Mouse (Mus musculus): ENCODE measurements around the gene Ptprs. TPM values are rescaled to one million over a fixed set of nuclear protein-coding genes. Genes with fewer than 3 reads are reported as not detected.

The Ptprs gene
- polyA plus RNA-seq, 1 experiment from 2014 or later = 80.1 TPM

GRCm38 (mm10) chr17:56380286-56380685 is 96.0 kb downstream of the Ptprs start:
- no peak overlapping the region for H3K27ac ChIP-seq (replicated peaks; ENCODE audit: low read depth, low read length)
- H3K27me3 ChIP-seq (ENCODE audit: control insufficient read depth, insufficient read depth, low read length) = no peaks in the 10 kb centered on the region
- H3K4me3 ChIP-seq (ENCODE audit: low read depth, low read length) = no peak overlapping the region
- no peak overlapping the region for H3K9ac ChIP-seq (replicated peaks; ENCODE audit: low read length)
- no peaks in the 10 kb centered on the region for H3K9me3 ChIP-seq (replicated peaks; ENCODE audit: control insufficient read depth, low read length)
- 83% methylated on average over 6 of the region's 6 CpGs for WGBS
- no peak for DNase-seq (ENCODE audit: low spot score)
- H3K36me3 ChIP-seq (replicated peaks; ENCODE audit: control insufficient read depth, insufficient read depth, low read depth, low read length) = peaks cover 2% of the 10 kb centered on the region
- no peak overlapping the region for H3K4me2 ChIP-seq (ENCODE audit: low read depth, low read length)
- H3K4me1 ChIP-seq (ENCODE audit: control insufficient read depth, insufficient read depth, low read length) = no peaks in the 10 kb centered on the region
- no peak for ATAC-seq (replicated peaks; ENCODE audit: insufficient number of reproducible peaks, low FRiP score, low TSS enrichment, low read depth)

- no peaks in the 10 kb centered on the region for H3K27me3 ChIP-seq (ENCODE audit: control insufficient read depth, insufficient read depth, low read length)
- ATAC-seq (replicated peaks; ENCODE audit: insufficient number of reproducible peaks, low FRiP score, low TSS enrichment, low read depth) (no peak), DNase-seq (ENCODE audit: low spot score) (no peak)
- no peak overlapping the region for H3K4me2 ChIP-seq (ENCODE audit: low read depth, low read length)
- WGBS = 85% methylated on average over 6 of the region's 6 CpGs
- no peaks in the 10 kb centered on the region for H3K9me3 ChIP-seq (replicated peaks; ENCODE audit: control insufficient read depth, low read length)
- H3K9ac ChIP-seq (replicated peaks; ENCODE audit: low read length) = no peak overlapping the region
- no peaks in the 10 kb centered on the region; the same call in none of the 2 replicates for H3K36me3 ChIP-seq (replicated peaks; ENCODE audit: control insufficient read depth, insufficient read depth, low read depth, low read length)
- no peaks in the 10 kb centered on the region for H3K4me1 ChIP-seq (ENCODE audit: control insufficient read depth, insufficient read depth, low read length)
- H3K4me3 ChIP-seq (ENCODE audit: low read depth, low read length) = no peak overlapping the region
- no peak overlapping the region for H3K27ac ChIP-seq (replicated peaks; ENCODE audit: low read depth, low read length)
Observed at GRCm38 (mm10) chr17:56379281-56379834, 96.9 kb downstream of the Ptprs start.

DNA sequence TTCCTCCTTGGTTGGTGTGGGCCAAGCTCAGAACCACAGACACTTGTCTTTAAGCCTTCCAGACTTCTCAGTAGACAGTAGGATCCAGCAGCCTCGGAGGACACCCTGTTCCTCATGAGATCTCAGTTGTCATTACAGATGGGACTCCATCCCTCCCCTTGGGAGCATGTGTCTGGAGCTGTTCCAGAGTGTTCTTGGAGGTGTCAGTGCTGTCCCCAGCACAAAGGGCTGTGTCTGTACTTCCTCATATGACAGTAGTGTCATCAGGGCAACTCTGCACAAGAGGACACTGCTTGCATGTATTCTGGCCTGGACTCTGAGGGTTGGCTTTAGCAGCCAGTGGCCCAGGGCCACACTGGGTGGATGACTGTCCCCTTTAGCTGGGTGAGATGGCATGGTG is 101.4 kb downstream of the Ptprs start:
- H3K4me2 ChIP-seq (ENCODE audit: low read depth, low read length) = no peak overlapping the region
- no peaks in the 10 kb centered on the region for H3K27me3 ChIP-seq (ENCODE audit: control insufficient read depth, insufficient read depth, low read length)
- H3K27ac ChIP-seq (replicated peaks; ENCODE audit: low read depth, low read length) = no peak overlapping the region
- H3K9me3 ChIP-seq (replicated peaks; ENCODE audit: control insufficient read depth, low read length) = no peaks in the 10 kb centered on the region
- ATAC-seq (replicated peaks; ENCODE audit: insufficient number of reproducible peaks, low FRiP score, low TSS enrichment, low read depth) (no peak), DNase-seq (ENCODE audit: low spot score) (no peak)
- H3K4me1 ChIP-seq (ENCODE audit: control insufficient read depth, insufficient read depth, low read length) = no peaks in the 10 kb centered on the region
- WGBS = 76% methylated on average over 1 of the region's 1 CpGs
- no peak overlapping the region for H3K4me3 ChIP-seq (ENCODE audit: low read depth, low read length)
- H3K9ac ChIP-seq (replicated peaks; ENCODE audit: low read length) = no peak overlapping the region
- H3K36me3 ChIP-seq (replicated peaks; ENCODE audit: control insufficient read depth, insufficient read depth, low read depth, low read length) = no peaks in the 10 kb centered on the region; the same call in none of the 2 replicates

GRCm38 (mm10) chr17:56373136-56374034 is 102.9 kb downstream of the Ptprs start:
- Histone ChIP-seq H3K36me3 (replicated peaks; ENCODE audit: control insufficient read depth, insufficient read depth, low read depth, low read length) (peaks cover 2% of the 10 kb centered on the region), H3K27me3 (ENCODE audit: control insufficient read depth, insufficient read depth, low read length) (no peaks in the 10 kb centered on the region), H3K9ac (replicated peaks; ENCODE audit: low read length) (no peak overlapping the region), H3K27ac (replicated peaks; ENCODE audit: low read depth, low read length) (no peak overlapping the region), H3K4me1 (ENCODE audit: control insufficient read depth, insufficient read depth, low read length) (no peaks in the 10 kb centered on the region), H3K9me3 (replicated peaks; ENCODE audit: control insufficient read depth, low read length) (no peaks in the 10 kb centered on the region), H3K4me3 (ENCODE audit: low read depth, low read length) (no peak overlapping the region), H3K4me2 (ENCODE audit: low read depth, low read length) (no peak overlapping the region)
- ATAC-seq (replicated peaks; ENCODE audit: insufficient number of reproducible peaks, low FRiP score, low TSS enrichment, low read depth) (no peak; the same call in 1 of the 2 replicates), DNase-seq (ENCODE audit: low spot score) (no peak)
- 81% methylated on average over 17 of the region's 17 CpGs for WGBS

DNA sequence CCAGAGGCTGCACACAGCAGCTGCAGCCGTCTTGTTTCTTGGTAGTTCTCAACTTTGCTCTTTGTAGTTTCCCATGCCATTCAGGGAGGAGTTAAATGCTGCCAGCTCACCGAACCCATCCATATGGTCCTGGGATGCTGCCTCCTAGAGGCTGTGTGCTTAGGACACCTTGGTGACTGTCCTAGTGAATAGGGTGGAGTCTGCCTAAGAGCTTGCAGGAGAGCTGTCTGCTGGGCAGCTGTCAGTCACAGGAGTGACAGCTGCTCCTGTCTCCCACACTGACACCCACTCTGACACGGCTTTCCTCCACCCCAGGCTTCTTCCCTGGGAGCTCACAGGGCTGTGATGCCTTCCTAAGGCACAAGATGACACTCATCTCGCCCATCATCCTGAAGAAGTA is 104.2 kb downstream of the Ptprs start:
- Histone ChIP-seq H3K9ac (replicated peaks; ENCODE audit: low read length) (no peak overlapping the region), H3K4me3 (ENCODE audit: low read depth, low read length) (no peak overlapping the region), H3K9me3 (replicated peaks; ENCODE audit: control insufficient read depth, low read length) (no peaks in the 10 kb centered on the region), H3K4me2 (ENCODE audit: low read depth, low read length) (no peak overlapping the region), H3K27me3 (ENCODE audit: control insufficient read depth, insufficient read depth, low read length) (no peaks in the 10 kb centered on the region), H3K4me1 (ENCODE audit: control insufficient read depth, insufficient read depth, low read length) (no peaks in the 10 kb centered on the region), H3K36me3 (replicated peaks; ENCODE audit: control insufficient read depth, insufficient read depth, low read depth, low read length) (peaks cover 2% of the 10 kb centered on the region), H3K27ac (replicated peaks; ENCODE audit: low read depth, low read length) (no peak overlapping the region)
- ATAC-seq (replicated peaks; ENCODE audit: insufficient number of reproducible peaks, low FRiP score, low TSS enrichment, low read depth) = no peak
- 73% methylated on average over 4 of the region's 4 CpGs for WGBS
- DNase-seq (ENCODE audit: low spot score) = no peak

DNA sequence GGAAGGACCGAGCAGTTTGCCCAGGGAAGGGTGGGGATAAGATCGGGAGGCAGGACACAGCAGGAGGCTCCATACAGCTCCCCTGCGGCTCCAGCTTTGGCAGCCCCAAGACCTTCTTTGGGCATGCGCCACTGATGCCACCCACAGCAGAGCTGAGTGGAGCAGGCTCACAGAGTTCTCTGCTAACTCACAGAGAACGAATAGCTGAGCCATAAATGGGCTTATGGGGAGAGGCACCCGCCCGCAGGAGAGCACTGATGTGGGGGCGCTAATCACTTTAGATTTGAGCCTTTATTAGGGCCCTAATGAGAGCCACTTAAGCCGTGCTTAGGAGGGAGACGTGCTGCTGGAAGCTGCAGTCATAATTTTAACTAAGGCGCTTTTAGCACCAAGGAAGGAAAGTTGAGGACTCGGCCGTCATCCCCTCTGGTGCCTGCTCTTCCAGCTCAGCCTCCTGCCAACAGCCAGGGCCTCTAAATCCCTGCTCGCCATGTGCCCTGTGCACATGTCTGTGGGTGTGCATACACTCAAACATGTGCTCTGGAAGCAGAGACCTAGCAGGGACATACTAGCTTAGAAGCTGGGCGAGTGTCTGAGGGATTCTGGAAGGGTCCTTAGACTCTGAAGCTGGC is 105.1 kb downstream of the Ptprs start:
- H3K36me3 ChIP-seq (replicated peaks; ENCODE audit: control insufficient read depth, insufficient read depth, low read depth, low read length) = peaks cover 2% of the 10 kb centered on the region

DNA sequence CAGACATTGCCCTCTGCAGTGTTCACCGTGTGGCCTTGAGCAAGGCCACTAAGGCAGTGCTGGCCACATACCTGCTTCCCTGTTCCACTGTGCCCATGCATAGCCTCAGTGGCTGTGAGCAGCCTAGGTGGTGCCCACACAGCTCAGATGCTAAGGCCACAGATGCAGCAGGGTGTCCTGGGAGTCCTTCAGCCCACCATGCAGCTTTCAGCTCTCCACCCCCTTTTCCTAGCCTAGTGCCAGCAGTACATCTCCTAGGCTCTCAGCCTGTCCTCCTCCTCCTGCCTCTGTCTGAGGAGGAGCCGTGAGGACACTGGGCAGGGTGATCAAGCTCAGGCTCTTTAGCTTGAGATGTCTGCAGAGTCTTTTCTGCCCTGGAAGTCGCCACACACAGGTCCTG is 106.2 kb downstream of the Ptprs start:
- H3K27me3 ChIP-seq (ENCODE audit: control insufficient read depth, insufficient read depth, low read length) = no peaks in the 10 kb centered on the region
- no peaks in the 10 kb centered on the region for H3K9me3 ChIP-seq (replicated peaks; ENCODE audit: control insufficient read depth, low read length)
- H3K36me3 ChIP-seq (replicated peaks; ENCODE audit: control insufficient read depth, insufficient read depth, low read depth, low read length) = peaks cover 2% of the 10 kb centered on the region
- no peak overlapping the region for H3K4me3 ChIP-seq (ENCODE audit: low read depth, low read length)
- WGBS = 93% methylated on average over 3 of the region's 3 CpGs
- H3K4me1 ChIP-seq (ENCODE audit: control insufficient read depth, insufficient read depth, low read length) = no peaks in the 10 kb centered on the region
- H3K4me2 ChIP-seq (ENCODE audit: low read depth, low read length) = no peak overlapping the region
- no peak for DNase-seq (ENCODE audit: low spot score)
- H3K9ac ChIP-seq (replicated peaks; ENCODE audit: low read length) = no peak overlapping the region
- H3K27ac ChIP-seq (replicated peaks; ENCODE audit: low read depth, low read length) = no peak overlapping the region
- ATAC-seq (replicated peaks; ENCODE audit: insufficient number of reproducible peaks, low FRiP score, low TSS enrichment, low read depth) = no peak

More for the DNA sequence above, 105.1 kb downstream of the Ptprs start:
- Histone ChIP-seq H3K9ac (replicated peaks; ENCODE audit: low read length) (no peak overlapping the region), H3K9me3 (replicated peaks; ENCODE audit: control insufficient read depth, low read length) (no peaks in the 10 kb centered on the region), H3K4me2 (ENCODE audit: low read depth, low read length) (no peak overlapping the region), H3K27me3 (ENCODE audit: control insufficient read depth, insufficient read depth, low read length) (no peaks in the 10 kb centered on the region), H3K4me1 (ENCODE audit: control insufficient read depth, insufficient read depth, low read length) (no peaks in the 10 kb centered on the region), H3K4me3 (ENCODE audit: low read depth, low read length) (no peak overlapping the region), H3K27ac (replicated peaks; ENCODE audit: low read depth, low read length) (no peak overlapping the region)
- ATAC-seq (replicated peaks; ENCODE audit: insufficient number of reproducible peaks, low FRiP score, low TSS enrichment, low read depth) (no peak), DNase-seq (ENCODE audit: low spot score) (no peak)
- WGBS = 87% methylated on average over 15 of the region's 15 CpGs

GRCm38 (mm10) chr17:56368291-56368790 is 107.9 kb downstream of the Ptprs start:
- H3K4me3 ChIP-seq (ENCODE audit: low read depth, low read length) = no peak overlapping the region
- ATAC-seq (replicated peaks; ENCODE audit: insufficient number of reproducible peaks, low FRiP score, low TSS enrichment, low read depth) (no peak), DNase-seq (ENCODE audit: low spot score) (no peak)
- no peaks in the 10 kb centered on the region for H3K27me3 ChIP-seq (ENCODE audit: control insufficient read depth, insufficient read depth, low read length)
- no peak overlapping the region for H3K9ac ChIP-seq (replicated peaks; ENCODE audit: low read length)
- no peak overlapping the region for H3K4me2 ChIP-seq (ENCODE audit: low read depth, low read length)
- H3K9me3 ChIP-seq (replicated peaks; ENCODE audit: control insufficient read depth, low read length) = no peaks in the 10 kb centered on the region
- H3K4me1 ChIP-seq (ENCODE audit: control insufficient read depth, insufficient read depth, low read length) = no peaks in the 10 kb centered on the region
- H3K36me3 ChIP-seq (replicated peaks; ENCODE audit: control insufficient read depth, insufficient read depth, low read depth, low read length) = peaks cover 2% of the 10 kb centered on the region
- 93% methylated on average over 6 of the region's 6 CpGs for WGBS
- H3K27ac ChIP-seq (replicated peaks; ENCODE audit: low read depth, low read length) = no peak overlapping the region
